Mouse (Mus musculus) thymus, adult 2 months (tissue): ENCODE measurements around the gene Pepd. TPM values are rescaled to one million over a fixed set of nuclear protein-coding genes. Genes with fewer than 3 reads are reported as not detected.

ENCODE experiments used
- DNase-seq: peaks from one replicate; pipeline ENCODE4 v3.0.0; 2021
- H3K27ac ChIP-seq: fragments of 200-500 bp; 2 replicates; pipeline ENCODE4 v1.5.1; 2012; ENCODE audit warnings: low read length, control low read depth; ENCODE audit not compliant: control insufficient read depth, insufficient read depth
- H3K27me3 ChIP-seq: fragments of 200-500 bp; 2 replicates; pipeline ENCODE4 v1.6.1; 2012; ENCODE audit warnings: mild to moderate bottlenecking, low read length, moderate library complexity, mixed read lengths; ENCODE audit not compliant: control insufficient read depth, insufficient read depth
- H3K36me3 ChIP-seq: fragments of 200-500 bp; 2 replicates; pipeline ENCODE4 v1.6.1; 2012; ENCODE audit warnings: mild to moderate bottlenecking, low read length, moderate library complexity; ENCODE audit not compliant: control insufficient read depth, insufficient read depth
- H3K4me1 ChIP-seq: fragments of 200-500 bp; replicated peaks from 2 replicates; pipeline ENCODE4 v1.6.1; 2012; ENCODE audit warnings: low read length; ENCODE audit not compliant: control insufficient read depth, insufficient read depth
- H3K4me3 ChIP-seq: fragments of 200-500 bp; 2 replicates; pipeline ENCODE4 v1.5.1; 2012; ENCODE audit warnings: mild to moderate bottlenecking, low read length, control low read depth, moderate library complexity; ENCODE audit not compliant: control insufficient read depth, insufficient read depth
- CTCF ChIP-seq: fragments of 200-500 bp; IDR thresholded peaks from 2 replicates; pipeline ENCODE4 v1.5.1; 2012; ENCODE audit warnings: mild to moderate bottlenecking, control low read depth, low read length, moderate library complexity, borderline replicate concordance; ENCODE audit not compliant: control insufficient read depth, poor library complexity, insufficient read depth; ENCODE audit errors: extremely low read depth
- POLR2A ChIP-seq: fragments of 200-500 bp; IDR thresholded peaks from 2 replicates; pipeline ENCODE4 v1.6.1; 2012; ENCODE audit warnings: mild to moderate bottlenecking, low read length, control low read depth, moderate library complexity; ENCODE audit not compliant: control insufficient read depth, poor library complexity, insufficient read depth; ENCODE audit errors: extremely low read depth
- WGBS: fragments of 180-500 bp; shearing (Covaris S2); methylation state at CpG from one replicate; pipeline ENCODE4 v1.1.7; 2018; 5-methylcytosine and 5-hydroxymethylcytosine counted together
- polyA plus RNA-seq: library from polyadenylated mRNA; depleted of rRNA; stranded (reverse); fragments of >200 nt; gene quantifications from 2 replicates; pipeline ENCODE4 v1.2.3, GENCODE M21; 2012

Pepd gene
- polyA plus RNA-seq, 1 experiment = 87.6 TPM

- Histone ChIP-seq H3K36me3 (no peaks in the 10 kb centered on the region), H3K27me3 (no peaks in the 10 kb centered on the region), H3K27ac (no peak overlapping the region), H3K4me1 (peaks cover 8% of the 10 kb centered on the region), H3K4me3 (no peak overlapping the region)
- no peak for TF ChIP-seq CTCF
- no peak for TF ChIP-seq POLR2A
- DNase-seq = no peak
- WGBS = 92% methylated on average over 14 of the region's 14 CpGs
These were observed 27.2 kb downstream of the Pepd start for GRCm38 (mm10) chr7:34939262-34939951.

- H3K4me1 ChIP-seq = peaks cover 8% of the 10 kb centered on the region
- H3K4me3 ChIP-seq = no peak overlapping the region
- no peaks in the 10 kb centered on the region for H3K36me3 ChIP-seq
- no peak overlapping the region for H3K27ac ChIP-seq
- 95% methylated on average over 7 of the region's 7 CpGs for WGBS
- TF ChIP-seq POLR2A (no peak), CTCF (no peak)
- DNase-seq = no peak
- H3K27me3 ChIP-seq = no peaks in the 10 kb centered on the region
These were observed 27.8 kb downstream of the Pepd start for GRCm38 (mm10) chr7:34939952-34940312.

- 32% methylated on average over 4 of the region's 4 CpGs for WGBS
- peaks cover 8% of the 10 kb centered on the region for H3K4me1 ChIP-seq
- TF ChIP-seq POLR2A (no peak), CTCF (no peak)
- no peaks in the 10 kb centered on the region for H3K27me3 ChIP-seq
- H3K36me3 ChIP-seq = no peaks in the 10 kb centered on the region
- H3K27ac ChIP-seq = no peak overlapping the region; the same call in 1 of the 2 replicates
- no peak overlapping the region for H3K4me3 ChIP-seq
- DNase-seq = peak; percentile 19
These were observed 31.5 kb downstream of the Pepd start for GRCm38 (mm10) chr7:34943581-34944123.

- no peaks in the 10 kb centered on the region for H3K36me3 ChIP-seq
- DNase-seq = no peak
- TF ChIP-seq CTCF (no peak), POLR2A (no peak)
- 97% methylated on average over 7 of the region's 7 CpGs for WGBS
- H3K4me1 ChIP-seq = peaks cover 8% of the 10 kb centered on the region
- no peak overlapping the region for H3K27ac ChIP-seq
- H3K27me3 ChIP-seq = no peaks in the 10 kb centered on the region
- no peak overlapping the region for H3K4me3 ChIP-seq
These were observed 34.2 kb downstream of the Pepd start for GRCm38 (mm10) chr7:34946269-34946925.

GRCm38 (mm10) chr7:34954548-34954947 lies 42.4 kb downstream of the Pepd start:
- Histone ChIP-seq H3K4me1 (no peaks in the 10 kb centered on the region), H3K27me3 (no peaks in the 10 kb centered on the region), H3K4me3 (no peak overlapping the region), H3K36me3 (no peaks in the 10 kb centered on the region), H3K27ac (no peak overlapping the region)
- TF ChIP-seq CTCF = no peak
- 93% methylated on average over 9 of the region's 9 CpGs for WGBS
- DNase-seq = no peak

- Histone ChIP-seq H3K4me3 (no peak overlapping the region), H3K27me3 (no peaks in the 10 kb centered on the region), H3K36me3 (no peaks in the 10 kb centered on the region), H3K27ac (no peak overlapping the region), H3K4me1 (no peaks in the 10 kb centered on the region; the same call in 1 of the 2 replicates)
- DNase-seq = no peak
- TF ChIP-seq CTCF = no peak
- TF ChIP-seq POLR2A = no peak
- WGBS = 88% methylated on average over 3 of the region's 3 CpGs
These were observed 43.1 kb downstream of the Pepd start for GRCm38 (mm10) chr7:34955295-34955694.
